Mouse (Mus musculus) bone marrow macrophage, adult 2 months (primary cell): ENCODE measurements around the gene Gnptab.
"Not testable (repeated sequence)": the region's sequence is repeated elsewhere in the genome, so short reads cannot be mapped to it uniquely, and the experiment has no call there.

Experiments used
- CTCF ChIP-seq: IDR thresholded peaks from 2 replicates; pipeline ENCODE4 v1.5.1; 2012; ENCODE audit warnings: low read depth, mild to moderate bottlenecking, low read length, moderate library complexity
- POLR2A ChIP-seq: IDR thresholded peaks from 2 replicates; pipeline ENCODE4 v1.6.1; 2012; ENCODE audit warnings: mild to moderate bottlenecking, low read depth, low read length, borderline replicate concordance

GRCm38 (mm10) chr10:88482866-88483265 is 103.9 kb downstream of the Gnptab start:
- not testable (repeated sequence) for TF ChIP-seq CTCF, POLR2A
